Mouse (Mus musculus) left cerebral cortex, postnatal 10 days (tissue): ENCODE measurements around the gene Nemp1. TPM values are rescaled to one million over a fixed set of nuclear protein-coding genes. Genes with fewer than 3 reads are reported as not detected.
A peak's percentile ranks its signal among the peaks of the same experiment; 100 is the strongest.

Experiments
- DNase-seq, 2 experiments: peaks; one replicate each; pipeline ENCODE4 v3.0.0; 2021 to 2022; ENCODE audit warnings: low spot score in 2 of 2, mixed read lengths in 1 of 2; ENCODE audit errors: extremely low spot score in 1 of 2
- intact Hi-C: fragments of 180-260 bp; cut with DNase I; formaldehyde crosslinking; loops from one replicate; pipeline ENCODE4 v1.15.1; 2025
- total RNA-seq, 2 experiments: library from RNA; stranded (reverse); gene quantifications; 2 replicates each; pipeline ENCODE4 v1.2.3; 2021

Nemp1 gene
- total RNA-seq, 2 experiments from 2014 or later: 3.4 to 4.4 TPM

DNA sequence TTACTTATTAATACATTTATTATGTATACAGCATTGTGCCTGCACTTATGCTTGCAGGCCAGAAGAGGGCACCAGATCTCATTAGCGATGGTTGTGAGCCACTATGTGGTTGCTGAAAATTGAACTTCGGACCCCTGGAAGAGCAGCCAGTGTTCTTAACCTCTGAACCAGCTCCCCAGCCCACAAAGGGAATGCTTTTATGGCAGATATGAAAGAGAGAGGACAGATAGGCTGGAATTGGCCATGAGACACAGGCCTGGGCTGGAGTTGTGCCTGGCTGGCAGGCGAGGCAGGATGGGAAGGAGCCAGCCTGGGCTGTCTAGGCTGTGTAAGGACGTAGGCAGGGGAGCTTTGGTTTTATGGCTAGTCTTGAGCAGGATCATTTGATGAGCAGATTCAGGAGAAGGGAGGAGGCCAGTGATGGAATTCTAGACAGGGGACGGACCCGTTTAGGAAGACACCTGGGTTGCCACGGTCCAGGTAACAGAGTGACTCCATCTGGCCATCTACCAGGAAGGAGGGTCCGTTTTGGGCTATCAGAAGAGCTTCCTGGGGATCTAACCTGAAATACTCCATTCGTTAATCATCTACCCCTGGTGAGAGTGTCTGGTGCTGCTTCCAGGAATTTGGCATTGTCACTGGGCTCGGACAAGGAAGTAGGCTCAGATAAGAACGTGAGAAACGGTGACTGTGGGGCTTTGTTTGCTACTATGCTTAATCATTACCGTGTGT lies 71.6 kb downstream of the Nemp1 start:
- DNase-seq: no peak
- intact Hi-C loops: loop anchor here (5.0 to 10.0 kb wide), 2 partner anchors 269 to 446 kb away; partner anchors contain the start of genes Hsd17b6 and Rbms2

DNA sequence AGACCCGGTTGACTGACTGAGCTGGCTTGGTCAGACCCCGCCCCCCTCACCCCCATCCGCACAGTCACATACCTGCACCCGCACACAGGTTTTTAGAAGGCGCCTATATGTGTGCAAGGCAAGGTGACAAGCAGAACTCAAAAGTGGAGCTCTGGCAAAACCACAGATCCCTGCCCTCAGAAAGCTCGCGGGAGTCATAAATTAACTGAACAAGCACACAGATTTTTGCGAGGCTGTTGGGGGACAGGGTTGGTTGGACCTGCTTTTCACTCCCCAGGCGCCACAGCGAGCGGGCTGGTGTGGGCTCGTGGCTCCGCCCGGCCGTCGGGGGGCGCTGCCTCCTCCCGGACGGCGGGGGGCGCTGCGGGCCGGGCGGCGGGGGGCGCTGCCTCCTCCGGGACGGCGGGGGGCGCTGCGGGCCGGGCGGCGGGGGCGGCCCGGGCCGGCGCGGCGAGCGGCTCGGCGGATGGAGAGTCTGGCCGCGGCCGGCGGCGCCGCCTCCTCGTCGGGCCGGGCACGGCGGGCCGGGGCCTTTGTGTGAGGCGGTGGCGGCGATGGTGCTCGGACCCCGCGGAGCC lies 72.5 kb downstream of the Nemp1 start, which contains the start of gene Zbtb39:
Gene Zbtb39, plus strand, starts transcription at position 456 of the 578 bp plus-strand sequence.
- DNase-seq: peak; percentile 36 to 91
- intact Hi-C loops: loop anchor here (5.0 to 10.0 kb wide), 2 partner anchors 268 to 446 kb away; partner anchors contain the start of genes Hsd17b6 and Rbms2

DNA sequence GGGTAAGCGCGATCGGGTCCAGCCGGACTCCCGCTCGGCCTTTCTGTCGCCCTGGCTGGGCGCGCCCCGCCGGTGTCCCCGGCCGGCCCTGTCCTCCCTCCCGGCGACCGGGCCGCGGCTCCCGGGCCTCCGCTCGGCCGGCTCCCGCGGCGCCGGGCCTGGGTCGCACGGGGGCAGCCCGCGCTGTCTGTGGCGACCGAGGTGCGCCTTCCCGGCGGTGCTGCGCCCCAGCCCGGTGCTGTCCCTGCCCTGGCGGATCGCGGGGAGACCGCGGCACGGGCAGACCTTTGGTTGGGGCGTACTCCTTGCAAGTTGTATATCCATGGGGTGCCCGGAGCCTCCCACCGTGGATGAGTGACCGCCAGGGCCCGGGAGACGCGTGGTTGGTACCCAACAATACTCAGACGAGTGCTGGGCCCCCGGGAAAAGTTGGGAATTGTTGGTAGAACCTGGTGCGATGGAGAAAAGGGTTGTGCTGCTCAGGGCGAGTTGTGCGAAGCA lies 73.0 kb downstream of the Nemp1 start:
- DNase-seq: peak in 1 of 2 experiments; percentile 45
- intact Hi-C loops: loop anchor here (5.0 to 10.0 kb wide), 2 partner anchors 268 to 445 kb away; partner anchors contain the start of genes Hsd17b6 and Rbms2

DNA sequence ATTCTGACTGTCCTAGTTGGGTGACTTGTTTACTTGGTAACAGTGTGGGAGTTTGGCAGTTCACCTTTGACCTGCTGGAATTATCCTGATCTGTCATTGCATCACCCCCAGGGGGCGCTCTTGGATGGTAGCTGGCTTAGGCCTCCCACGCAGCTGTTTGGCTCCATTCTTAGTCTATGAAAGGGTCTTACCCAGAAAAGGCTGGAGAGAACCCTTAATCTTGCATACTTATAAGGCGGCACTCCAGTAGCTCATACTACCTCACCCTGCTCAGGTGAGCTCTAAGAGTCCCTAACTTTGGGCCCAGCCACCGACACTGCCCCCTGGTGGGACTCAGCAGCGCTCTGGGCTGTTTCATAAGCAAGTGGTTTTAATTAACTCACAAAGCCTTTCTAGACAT lies 78.0 kb downstream of the Nemp1 start:
- peak in 1 of 2 experiments; percentile 69 for DNase-seq
- intact Hi-C loops: loop anchor here (5.0 kb wide), 1 partner anchor 193 kb away; no protein-coding TSS in a partner anchor

DNA sequence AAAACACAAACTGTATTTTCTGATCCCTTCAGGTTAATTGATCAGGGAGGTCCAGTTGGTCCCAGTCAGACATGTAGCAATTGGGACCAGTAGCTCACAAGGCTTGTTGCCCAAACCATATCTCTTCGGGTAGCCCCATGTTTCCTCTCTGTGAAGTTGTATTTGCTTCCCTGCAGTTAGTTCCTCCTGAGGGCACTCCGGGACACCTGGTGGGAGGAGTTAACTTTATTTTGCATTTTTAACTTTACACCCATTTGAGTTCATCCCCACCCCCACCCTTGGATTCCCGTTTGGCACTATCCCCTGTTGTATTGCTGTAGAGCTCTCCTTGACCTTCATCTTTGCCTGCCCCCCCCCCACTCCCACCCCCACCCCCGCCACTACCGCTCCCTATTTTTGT lies 79.2 kb downstream of the Nemp1 start:
- intact Hi-C loops: loop anchor here (5.0 kb wide), 1 partner anchor 191 kb away; no protein-coding TSS in a partner anchor
- no peak for DNase-seq

DNA sequence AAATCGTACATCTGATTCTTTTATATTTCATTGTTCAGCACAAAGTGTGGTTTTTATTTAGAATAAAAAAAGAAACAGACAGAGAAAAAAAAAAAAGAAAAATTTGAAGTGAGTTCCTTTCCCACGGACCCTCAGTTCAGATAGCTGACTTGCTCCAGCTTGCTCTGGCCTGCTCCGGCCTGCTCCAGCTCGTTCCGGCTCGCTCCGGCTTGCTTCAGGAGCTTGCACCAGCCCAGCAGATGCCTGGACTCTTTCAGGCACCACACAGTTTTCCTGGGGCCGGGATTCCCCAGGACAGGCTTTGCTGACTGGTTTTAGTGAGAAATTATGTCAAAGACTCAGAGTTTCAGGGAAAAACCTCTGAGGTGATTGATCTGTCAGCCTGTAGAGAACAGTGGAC lies 80.6 kb downstream of the Nemp1 start:
- DNase-seq: no peak
- intact Hi-C loops: loop anchor here (5.0 kb wide), 1 partner anchor 190 kb away; no protein-coding TSS in a partner anchor

DNA sequence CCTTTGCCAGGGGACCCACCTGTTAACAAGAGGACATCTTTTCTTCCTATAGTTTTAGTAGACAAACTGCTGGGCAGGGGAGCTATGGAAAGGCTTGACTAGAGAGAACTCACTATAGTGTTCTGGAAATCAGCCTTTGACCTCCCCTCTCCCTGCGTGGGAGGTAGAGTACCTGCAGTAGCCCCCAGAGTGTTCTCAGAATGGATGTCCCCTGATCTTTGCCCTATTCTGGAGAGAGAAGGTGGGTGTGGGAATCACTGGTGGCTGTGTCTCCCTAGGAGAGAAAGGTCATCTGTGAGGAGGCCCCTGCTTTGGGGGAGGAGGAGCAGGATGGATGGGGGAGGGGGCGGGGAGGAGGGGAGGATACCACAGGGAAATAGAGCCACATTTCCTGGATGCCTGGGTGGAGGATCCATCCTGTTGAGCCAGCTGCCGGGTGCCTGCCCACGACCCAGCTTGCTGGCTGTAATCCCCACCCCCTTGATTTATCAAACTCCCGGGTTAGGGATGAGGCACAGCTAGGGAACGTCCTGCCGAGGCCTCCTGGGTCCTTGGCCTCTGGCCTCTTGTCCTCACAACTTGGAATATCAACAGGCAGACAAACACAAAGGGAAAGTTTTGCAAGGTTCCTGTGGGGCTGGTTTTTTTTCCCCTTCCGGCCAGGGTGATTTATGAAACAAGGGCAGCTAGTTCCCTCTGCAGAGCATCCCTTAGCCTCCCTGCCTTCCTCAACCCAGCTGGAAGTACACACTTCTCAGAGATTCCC lies 82.3 kb downstream of the Nemp1 start:
- peak in 1 of 2 experiments; percentile 55 for DNase-seq
- intact Hi-C loops: loop anchor here (5.0 kb wide), 1 partner anchor 188 kb away; no protein-coding TSS in a partner anchor

DNA sequence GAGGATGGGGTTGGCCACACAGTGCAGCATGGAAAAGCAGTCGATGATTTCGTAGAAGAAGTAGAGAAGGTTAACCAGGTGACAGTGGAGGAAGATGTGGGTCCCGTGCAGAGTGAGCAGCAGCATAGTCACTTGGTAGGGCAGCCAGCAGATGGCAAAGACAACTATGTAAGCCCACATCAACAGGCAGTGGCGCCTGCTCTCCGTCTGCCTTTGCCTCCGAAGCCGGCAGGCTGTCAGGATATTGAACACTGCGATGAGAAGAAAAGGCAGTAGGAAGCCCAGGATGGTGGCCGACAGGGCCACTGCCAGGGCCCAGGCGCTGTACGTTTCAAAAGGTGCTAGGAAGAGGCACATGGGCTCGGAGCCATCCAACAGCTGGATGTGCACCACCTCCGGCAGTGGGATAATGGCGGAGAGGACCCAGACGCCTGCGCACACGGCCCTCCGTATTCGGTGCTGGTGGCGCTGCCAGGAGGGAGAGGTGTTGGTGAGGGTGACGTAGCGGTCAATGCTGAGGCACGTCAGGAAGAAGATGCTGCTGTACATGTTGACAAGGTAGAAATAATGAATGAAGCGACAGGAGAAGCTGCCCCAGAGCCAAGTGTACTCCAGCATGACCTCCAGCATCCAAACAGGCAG lies 83.6 kb downstream of the Nemp1 start:
- intact Hi-C loops: no loop called here
- DNase-seq: peak in 1 of 2 experiments; percentile 31

Other genes with a start within 250 kb of the Nemp1 start
- 1 to 10 TPM; 4.1 to 7.5 TPM for gene Stac3, start 165.2 kb upstream of the Nemp1 start, total RNA-seq
- 1 to 10 TPM; 6.0 to 7.0 TPM for gene Ndufa4l2, start 151.9 kb upstream of the Nemp1 start, total RNA-seq
- gene Shmt2, start 144.5 kb upstream of the Nemp1 start, total RNA-seq: 10 to 100 TPM; 28.3 to 32.8 TPM
- gene Nxph4, start 132.3 kb upstream of the Nemp1 start, total RNA-seq: 1 to 10 TPM; 5.8 to 8.5 TPM
- gene Lrp1, start 45.8 kb upstream of the Nemp1 start, total RNA-seq: 100 to 1,000 TPM; 264 to 283 TPM
- 10 to 100 TPM in 1 of 2 experiments, 1 to 10 TPM in 1; 9.4 to 10.2 TPM for gene Stat6, start 23.9 kb upstream of the Nemp1 start, total RNA-seq
- gene Nab2, start 1.7 kb downstream of the Nemp1 start, total RNA-seq: 10 to 100 TPM; 28.5 to 32.1 TPM
- gene Myo1a, start 38.3 kb downstream of the Nemp1 start, total RNA-seq: under 1 TPM; 0.28 TPM
- gene Tac2, start 57.6 kb downstream of the Nemp1 start, total RNA-seq: 10 to 100 TPM; 14.5 to 17.8 TPM
- 1 to 10 TPM; 8.8 to 10.0 TPM for gene Zbtb39, start 72.6 kb downstream of the Nemp1 start, total RNA-seq
- 1 to 10 TPM; 1.3 to 1.6 TPM for gene Gpr182, start 84.8 kb downstream of the Nemp1 start, total RNA-seq
- gene Rdh1, start 92.8 kb downstream of the Nemp1 start, total RNA-seq: under 1 TPM; 0.19 to 0.28 TPM
- under 1 TPM in 1 of 2 experiments, not detected in 1; 0.24 TPM for gene Rdh16f1, start 92.9 kb downstream of the Nemp1 start, total RNA-seq
- under 1 TPM; 0.47 to 0.66 TPM for gene Rdh9, start 109.5 kb downstream of the Nemp1 start, total RNA-seq
- under 1 TPM; 0.21 to 0.39 TPM for gene Rdh16, start 134.3 kb downstream of the Nemp1 start, total RNA-seq
- gene Rdh19, start 183.0 kb downstream of the Nemp1 start, total RNA-seq: not detected
- gene Rdh16f2, start 199.6 kb downstream of the Nemp1 start, total RNA-seq: not detected
- gene Rdh7, start 221.9 kb downstream of the Nemp1 start, total RNA-seq: not detected
- gene Sdr9c7, start 231.6 kb downstream of the Nemp1 start, total RNA-seq: not detected